Mouse (Mus musculus): ENCODE measurements at regions not wholly inside any gene's neighbourhood (a gene's known extent, or its start where the extent isn't known, plus 50 kb on each side); places are given as distances from the start of the nearest gene placed in this dataset.
"Not testable (repeated sequence)": the region's sequence is repeated elsewhere in the genome, so short reads cannot be mapped to it uniquely, and the experiment has no call there.

- no peak for DNase-seq
These were observed 651.5 kb upstream of the Kif2b start for GRCm38 (mm10) chr11:92228855-92229254.

DNA sequence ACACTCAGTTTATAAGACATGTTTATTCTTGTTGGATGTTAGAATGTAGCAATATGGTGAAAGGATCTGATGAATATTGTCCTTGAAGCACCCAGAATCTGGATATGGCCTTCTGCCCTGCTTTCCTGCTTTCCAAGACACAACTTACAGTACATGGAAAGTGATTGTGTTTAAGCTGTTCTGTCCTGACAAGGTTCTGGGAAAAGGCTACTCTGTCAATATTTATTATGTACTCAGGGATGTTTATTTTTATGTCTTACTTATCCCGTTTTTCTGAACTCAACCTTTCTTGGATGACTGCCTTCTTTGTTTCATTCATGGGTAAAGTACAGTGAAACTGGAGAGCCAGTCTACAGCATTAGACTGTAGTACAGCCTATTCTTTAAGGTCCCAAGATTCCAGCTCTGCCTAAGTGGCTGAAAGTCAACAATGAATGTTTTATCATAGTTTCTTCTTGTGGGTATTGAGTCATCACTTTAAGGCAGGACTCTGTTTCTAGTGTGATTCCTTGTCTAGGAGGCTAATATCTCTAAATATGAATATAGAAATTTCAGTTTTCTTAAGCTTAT, 631.7 kb upstream of the Kif2b start:
- no peak for DNase-seq

GRCm38 (mm10) chr11:92178393-92178792, 601.0 kb upstream of the Kif2b start:
- not testable (repeated sequence) for DNase-seq

DNA sequence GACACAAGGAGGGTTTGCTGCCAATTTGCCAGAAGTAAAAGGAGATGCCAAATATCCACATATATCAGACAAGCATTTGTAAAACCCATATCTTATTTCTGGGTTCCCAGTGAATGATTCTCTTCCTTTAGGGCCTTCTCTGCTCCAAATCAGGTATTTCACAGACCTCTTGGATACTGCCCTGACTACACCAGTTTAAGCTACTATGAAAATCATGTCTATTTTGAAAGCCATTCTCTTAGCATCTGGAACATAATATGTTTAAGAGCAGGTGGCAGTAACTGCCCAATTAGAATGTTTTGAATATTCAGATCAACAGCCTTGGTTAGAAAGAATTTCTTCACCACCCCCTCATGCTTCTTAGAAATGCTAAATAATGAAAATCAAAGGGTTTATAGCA, 575.8 kb upstream of the Kif2b start:
- DNase-seq: no peak

DNA sequence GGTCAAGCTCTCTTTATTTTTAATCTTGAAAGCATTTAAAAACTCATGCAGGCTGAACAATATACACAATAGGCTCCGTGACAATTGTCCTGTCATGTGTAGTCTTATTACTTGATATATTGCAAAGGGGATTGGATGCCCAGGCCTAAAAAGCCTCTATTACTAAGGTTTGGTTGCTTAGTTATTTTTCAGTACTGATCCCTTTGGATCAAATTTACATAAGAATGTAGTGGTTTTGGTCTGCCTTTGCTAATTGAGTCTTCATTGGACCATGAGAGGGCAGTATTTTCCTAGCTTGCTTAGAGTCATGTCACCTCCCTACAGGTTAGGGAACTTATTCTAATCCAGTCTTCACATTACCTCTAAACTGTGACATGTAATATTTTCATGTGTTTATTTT, 558.3 kb upstream of the Kif2b start:
- DNase-seq: no peak

GRCm38 (mm10) chr11:92134891-92135590, 557.7 kb upstream of the Kif2b start:
- no peak for DNase-seq

- DNase-seq: no peak
These were observed 507.4 kb upstream of the Kif2b start for GRCm38 (mm10) chr11:92084766-92085165.

- peak; percentile 5 to 6 for DNase-seq
These were observed 464.3 kb upstream of the Kif2b start for GRCm38 (mm10) chr11:92041695-92042094.

DNA sequence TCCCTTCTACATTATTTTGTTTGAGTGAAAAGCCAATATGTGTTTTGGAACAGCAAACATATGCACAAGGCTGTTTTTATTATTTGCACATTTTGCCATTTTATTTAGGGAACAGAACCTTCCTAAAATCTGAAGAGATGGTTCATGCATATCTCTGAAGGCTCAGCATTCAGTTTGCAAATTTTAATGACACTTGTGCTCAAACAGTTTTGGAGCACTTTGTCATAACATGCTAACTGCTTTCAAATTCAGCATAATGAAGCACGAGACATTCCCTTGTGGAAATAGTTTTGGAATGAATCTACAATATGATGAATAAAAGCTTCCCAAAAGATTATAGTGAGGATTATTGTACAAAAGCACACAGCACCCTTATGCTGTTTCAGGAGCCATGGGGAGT, 462.8 kb upstream of the Kif2b start:
- DNase-seq: no peak

- no peak for DNase-seq
These were observed 441.1 kb upstream of the Kif2b start for GRCm38 (mm10) chr11:92018419-92018818.

DNA sequence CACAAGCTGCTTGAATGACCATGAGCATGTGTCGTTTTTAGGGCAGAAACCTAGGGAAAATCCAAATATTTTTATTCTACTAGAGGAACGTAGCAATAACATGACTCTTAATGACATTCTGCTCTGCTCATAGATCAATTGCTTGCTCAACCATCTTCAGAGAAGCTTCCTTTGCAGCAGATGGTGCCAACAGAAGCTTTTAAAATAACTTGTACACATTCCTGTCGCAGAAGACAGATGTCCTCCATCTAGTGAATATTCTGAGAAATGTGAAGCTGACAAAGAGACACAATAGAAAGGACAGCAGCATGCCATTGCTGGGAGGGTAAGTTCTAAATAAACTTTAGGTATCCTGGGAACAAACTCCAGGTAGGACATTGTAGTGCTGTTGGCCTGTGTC, 433.9 kb upstream of the Kif2b start:
- DNase-seq: no peak

GRCm38 (mm10) chr11:91995524-91995923, 418.2 kb upstream of the Kif2b start:
- DNase-seq: no peak

DNA sequence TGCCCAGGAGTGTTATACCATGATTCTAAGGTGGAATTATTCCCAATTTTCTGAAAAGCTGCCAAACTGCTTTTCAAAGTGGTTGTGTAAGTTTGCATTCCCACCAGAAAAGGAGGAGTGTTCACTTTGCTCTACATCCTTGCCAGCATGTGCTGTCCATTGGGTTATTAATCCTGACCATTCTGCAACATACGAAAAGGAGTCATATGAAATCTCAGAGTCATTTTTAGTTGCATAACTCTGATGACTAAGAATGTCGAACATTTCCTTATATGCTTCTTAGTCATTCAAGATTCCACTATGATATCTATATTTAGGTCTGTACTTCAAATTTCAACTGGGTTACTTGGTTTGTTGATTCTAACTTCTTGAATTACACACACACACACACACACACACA, 392.2 kb upstream of the Kif2b start:
- no peak for DNase-seq

GRCm38 (mm10) chr11:91944336-91944735, 367.0 kb upstream of the Kif2b start:
- no peak for DNase-seq

Measured in kidney, postnatal 4 days (tissue).